Mouse (Mus musculus): ENCODE data around the gene Trp53inp2.

Gene Trp53inp2

GRCm38 (mm10) chr2:155385090-155385489 is 4.2 kb downstream of the Trp53inp2 start:
- peak; percentile 71 to 85 for DNase-seq (ENCODE audit: low spot score in 2 of 2)

GRCm38 (mm10) chr2:155385731-155386533 is 5.1 kb downstream of the Trp53inp2 start:
- DNase-seq (ENCODE audit: low spot score in 2 of 2), result no peak

GRCm38 (mm10) chr2:155386534-155386899 is 5.7 kb downstream of the Trp53inp2 start:
- no peak for DNase-seq (ENCODE audit: low spot score in 2 of 2)

GRCm38 (mm10) chr2:155387052-155387451 is 6.2 kb downstream of the Trp53inp2 start:
- DNase-seq (ENCODE audit: low spot score in 2 of 2), result no peak

- no peak for DNase-seq (ENCODE audit: low spot score in 2 of 2)
Observed at GRCm38 (mm10) chr2:155388573-155388972, 7.7 kb downstream of the Trp53inp2 start.

- DNase-seq (ENCODE audit: low spot score in 2 of 2), result no peak
Observed at GRCm38 (mm10) chr2:155394586-155394985, 13.7 kb downstream of the Trp53inp2 start.

GRCm38 (mm10) chr2:155400276-155400675 is 19.4 kb downstream of the Trp53inp2 start:
- no peak for DNase-seq (ENCODE audit: low spot score in 2 of 2)

- DNase-seq (ENCODE audit: low spot score in 2 of 2), result no peak
Observed at GRCm38 (mm10) chr2:155401926-155402325, 21.1 kb downstream of the Trp53inp2 start.

- no peak for DNase-seq (ENCODE audit: low spot score in 2 of 2)
Observed at GRCm38 (mm10) chr2:155404635-155405034, 23.8 kb downstream of the Trp53inp2 start.

GRCm38 (mm10) chr2:155420911-155421310 is 40.1 kb downstream of the Trp53inp2 start:
- DNase-seq (ENCODE audit: low spot score in 2 of 2), result no peak

GRCm38 (mm10) chr2:155436445-155436844 is 55.6 kb downstream of the Trp53inp2 start:
- DNase-seq (ENCODE audit: low spot score in 2 of 2), result no peak
